In genomic region chr3:69859858-69860588, GRCm38 (mm10) we compare ENCODE assay signal across 7 mouse cellular contexts. TPM values are rescaled to one million over a fixed set of nuclear protein-coding genes. Genes with fewer than 3 reads are reported as not detected.
A peak's percentile ranks its signal among the peaks of the same experiment; 100 is the strongest.
DNase-seq lines count a peak whose midpoint lies in the region; ATAC-seq and TF ChIP-seq lines count a peak whose summit lies in the region.

Sptssb (minus strand) TSS chr3:69859940.

- no peaks in the 10 kb centered on the region for H3K4me1 ChIP-seq in cerebellum, adult 2 months (ENCODE audit: control insufficient read depth, insufficient read depth, low read length)

- CTCF ChIA-PET in Patski (lab: Charles Lee): no interaction called here

- H3K27ac ChIP-seq in cerebellum, adult 2 months (ENCODE audit: insufficient read depth, low read length): peak within 1 kb of the TSS; percentile 91

- ATAC-seq in Patski: peak; percentile 79

- peak; percentile 12 for DNase-seq in Patski (ENCODE audit: low read depth, low spot score)
- DNase-seq in cerebellum, adult 2 months: peak; percentile 80 to 82
- peak; percentile 23 for DNase-seq in forelimb bud, embryonic 11.5 days (ENCODE audit: low read depth, low spot score)
- peak; percentile 71 to 76 for DNase-seq in kidney, postnatal 25 days
- peak; percentile 46 to 72 for DNase-seq in lung, adult 18-20 months
- peak; percentile 59 for DNase-seq in retina, postnatal 1 day
- no peak for DNase-seq in spleen, adult 18-20 months

- POLR2A ChIA-PET in Patski (lab: Charles Lee): no interaction called here

- peak; percentile 13 for TF ChIP-seq CTCF in Patski (IDR thresholded peaks at IDR 0.05)
- TF ChIP-seq CTCF in cerebellum, adult 2 months (IDR thresholded peaks at IDR 0.05; ENCODE audit: borderline replicate concordance, insufficient read depth, low read depth, low read length): peak; percentile 33; the same call in 1 of the 2 replicates

- peak within 1 kb of the TSS; percentile 89 for H3K4me3 ChIP-seq in cerebellum, adult 2 months (replicated peaks; ENCODE audit: insufficient read depth, low read depth, low read length)

- in situ Hi-C loops in Patski (cut with MboI; ENCODE audit: low pct_unique_long_range_greater_than_20kb): no loop called here

- peak; percentile 36; the same call in 1 of the 2 replicates for TF ChIP-seq POLR2A in cerebellum, adult 2 months (IDR thresholded peaks at IDR 0.05; ENCODE audit: borderline replicate concordance, insufficient read depth, low read length)

- WGBS in cerebellum, adult 2 months: 1% methylated on average over 24 of the region's 24 CpGs

- peaks cover 68% of the 10 kb centered on the region for H3K27me3 ChIP-seq in Patski
- no peaks in the 10 kb centered on the region for H3K27me3 ChIP-seq in cerebellum, adult 2 months (ENCODE audit: control insufficient read depth, insufficient read depth, low read length)

RNA-seq across cellular contexts. Expression of gene Sptssb, which starts in this region (rescaled TPM):
- polyA plus RNA-seq in Patski (2021): 0.08 TPM
- 31.7 and 36.1 TPM in 2 replicates for polyA plus RNA-seq in cerebellum, adult 2 months (2012; rRNA removed)

Comparison
In these comparisons a context has a peak if more than half of its experiments do, and no peak if none do; other contexts are left out.
1. RNA of gene Sptssb (polyA plus RNA-seq): 31.7 to 36.1 TPM in cerebellum, adult 2 months; 0.08 TPM in Patski (single experiment); every median in the first group is over 10 times any median in the second.
2. Peak in DNase-seq and ATAC-seq in Patski; RNA of the gene not detected or under 1 TPM.
3. DNase-seq: peak in cerebellum, adult 2 months (2 of 2), forelimb bud, embryonic 11.5 days (single experiment), kidney, postnatal 25 days (2 of 2), lung, adult 18-20 months (2 of 2) and retina, postnatal 1 day (single experiment); none in spleen, adult 18-20 months (0 of 2).